8 mouse cellular contexts compared by ENCODE assay signal in genomic region chr17:63498182-63498716, GRCm38 (mm10). TPM values are rescaled to one million over a fixed set of nuclear protein-coding genes. Genes with fewer than 3 reads are reported as not detected.
DNase-seq lines count a peak whose midpoint lies in the region; ATAC-seq and TF ChIP-seq lines count a peak whose summit lies in the region.

No protein-coding gene starts in this region.

- no peak overlapping the region for H3K27ac ChIP-seq in forebrain, embryonic 12.5 days
- peak overlapping the region; percentile 70 for H3K27ac ChIP-seq in liver, embryonic 12.5 days
- H3K27ac ChIP-seq in stomach, postnatal 0 days (replicated peaks) = peak overlapping the region; percentile 99; the same call in 1 of the 2 replicates

- intact Hi-C loops in left cerebral cortex, postnatal 10 days (cut with DNase I) = no loop called here

- peaks cover 6% of the 10 kb centered on the region for H3K36me3 ChIP-seq in megakaryocyte, embryonic 14.5 days (replicated peaks; ENCODE audit: low read length)
- H3K36me3 ChIP-seq in forebrain, embryonic 12.5 days (replicated peaks) = no peaks in the 10 kb centered on the region
- H3K36me3 ChIP-seq in liver, embryonic 12.5 days = no peaks in the 10 kb centered on the region
- no peaks in the 10 kb centered on the region for H3K36me3 ChIP-seq in stomach, postnatal 0 days (ENCODE audit: control insufficient read depth, insufficient read depth, low read length)

- TF ChIP-seq CTCF in stomach, postnatal 0 days (IDR thresholded peaks at IDR 0.05; ENCODE audit: low read depth) = no peak

- H3K9ac ChIP-seq in forebrain, embryonic 12.5 days = peak overlapping the region; percentile 96
- peak overlapping the region; percentile 96 for H3K9ac ChIP-seq in liver, embryonic 12.5 days
- peak overlapping the region; percentile 99 for H3K9ac ChIP-seq in stomach, postnatal 0 days (ENCODE audit: low read length)

- no peaks in the 10 kb centered on the region for H3K9me3 ChIP-seq in megakaryocyte, embryonic 14.5 days
- no peaks in the 10 kb centered on the region for H3K9me3 ChIP-seq in forebrain, embryonic 12.5 days
- no peaks in the 10 kb centered on the region for H3K9me3 ChIP-seq in liver, embryonic 12.5 days (replicated peaks)
- no peaks in the 10 kb centered on the region for H3K9me3 ChIP-seq in stomach, postnatal 0 days (ENCODE audit: control insufficient read depth, low read length)

- H3K4me2 ChIP-seq in forebrain, embryonic 12.5 days = peak overlapping the region; percentile 69
- H3K4me2 ChIP-seq in liver, embryonic 12.5 days = peak overlapping the region; percentile 98
- peak overlapping the region; percentile 91 for H3K4me2 ChIP-seq in stomach, postnatal 0 days (replicated peaks; ENCODE audit: low read depth)

- ATAC-seq in megakaryocyte, adult 5-6 weeks (ENCODE audit: poor library complexity, severe bottlenecking) = no peak
- ATAC-seq in forebrain, embryonic 12.5 days (ENCODE audit: low FRiP score) = no peak
- ATAC-seq in liver, embryonic 12.5 days = no peak
- ATAC-seq in stomach, postnatal 0 days (ENCODE audit: low FRiP score, low TSS enrichment) = no peak
- ATAC-seq in erythroid progenitor cell, adult 5-6 weeks (replicated peaks; ENCODE audit: low FRiP score, poor library complexity, severe bottlenecking) = no peak

- 17% methylated on average over 6 of the region's 6 CpGs for WGBS in forebrain, embryonic 12.5 days
- 17% methylated on average over 6 of the region's 6 CpGs for WGBS in liver, embryonic 12.5 days (ENCODE audit: insufficient replicate concordance)
- WGBS in stomach, postnatal 0 days = 15% methylated on average over 6 of the region's 6 CpGs

- H3K4me3 ChIP-seq in megakaryocyte, embryonic 14.5 days (replicated peaks) = peak overlapping the region; percentile 95
- peak overlapping the region; percentile 92 for H3K4me3 ChIP-seq in forebrain, embryonic 12.5 days (replicated peaks)
- peak overlapping the region; percentile 93 for H3K4me3 ChIP-seq in liver, embryonic 12.5 days
- H3K4me3 ChIP-seq in stomach, postnatal 0 days (ENCODE audit: low read depth, low read length) = peak overlapping the region; percentile 89

- TF ChIP-seq EP300 in stomach, postnatal 0 days (optimal IDR thresholded peaks at IDR 0.05) = no peak

- peaks cover 62% of the 10 kb centered on the region for H3K4me1 ChIP-seq in megakaryocyte, embryonic 14.5 days
- peaks cover 34% of the 10 kb centered on the region for H3K4me1 ChIP-seq in forebrain, embryonic 12.5 days
- H3K4me1 ChIP-seq in liver, embryonic 12.5 days = peaks cover 48% of the 10 kb centered on the region
- H3K4me1 ChIP-seq in stomach, postnatal 0 days (replicated peaks; ENCODE audit: control insufficient read depth, insufficient read depth) = peaks cover 2% of the 10 kb centered on the region; the same call in 1 of the 2 replicates

- no peaks in the 10 kb centered on the region for H3K27me3 ChIP-seq in megakaryocyte, embryonic 14.5 days (replicated peaks)
- H3K27me3 ChIP-seq in forebrain, embryonic 12.5 days = no peaks in the 10 kb centered on the region
- no peaks in the 10 kb centered on the region for H3K27me3 ChIP-seq in liver, embryonic 12.5 days (replicated peaks)
- H3K27me3 ChIP-seq in stomach, postnatal 0 days (ENCODE audit: control insufficient read depth, insufficient read depth, low read length) = no peaks in the 10 kb centered on the region

- no peak for DNase-seq in stomach, postnatal 0 days (ENCODE audit: low spot score)
- DNase-seq in left cerebral cortex, postnatal 10 days (ENCODE audit: extremely low spot score in 1 of 2, low spot score in 2 of 2) = no peak
- no peak for DNase-seq in lung, adult 18-20 months

RNA-seq across cellular contexts. Expression of gene Fbxl17, which starts 1.6 kb away (rescaled TPM):
- polyA plus RNA-seq in megakaryocyte, embryonic 14.5 days (2012; ENCODE audit: insufficient read depth, low replicate concordance) = 9.0 and 12.7 TPM in 2 replicates
- total RNA-seq in megakaryocyte, adult 5-6 weeks (2015) = 13.0 and 13.9 TPM in 2 replicates
- total RNA-seq in megakaryocyte, adult 5-6 weeks (2017) = 5.1 and 9.3 TPM in 2 replicates
- polyA plus RNA-seq in forebrain, embryonic 12.5 days (2016; fragmentation: Nextera tagmentation; extraction: Ambion mirVana) = 6.7 and 7.0 TPM in 2 replicates
- polyA plus RNA-seq in liver, embryonic 12.5 days (2016; fragmentation: Nextera tagmentation; extraction: Ambion mirVana) = 3.0 and 3.1 TPM in 2 replicates
- 3.6 and 4.3 TPM in 2 replicates for polyA plus RNA-seq in stomach, postnatal 0 days (2015; fragmentation: Nextera tagmentation; extraction: Ambion mirVana)
- 10 to 100 TPM; 72.5 to 75.7 TPM for total RNA-seq in left cerebral cortex, postnatal 10 days (2021)
- total RNA-seq in erythroid progenitor cell, adult 5-6 weeks (2015; ENCODE audit: low replicate concordance) = 5.4 and 12.6 TPM in 2 replicates
- 2.9 and 5.0 TPM in 2 replicates for total RNA-seq in erythroid progenitor cell, adult 5-6 weeks (2017; ENCODE audit: low replicate concordance)
